Mouse (Mus musculus): ENCODE measurements around the gene Srxn1.

Srxn1 gene

GRCm38 (mm10) chr2:152089581-152089980 lies 15.7 kb upstream of the Srxn1 start:
- DNase-seq (ENCODE audit: low spot score in 2 of 2): no peak

- no peak for DNase-seq (ENCODE audit: low spot score in 2 of 2)
These were observed 14.8 kb upstream of the Srxn1 start for GRCm38 (mm10) chr2:152090486-152090885.

GRCm38 (mm10) chr2:152091342-152092056 lies 13.8 kb upstream of the Srxn1 start:
- DNase-seq (ENCODE audit: low spot score in 2 of 2): no peak

GRCm38 (mm10) chr2:152092927-152093326 lies 12.4 kb upstream of the Srxn1 start:
- DNase-seq (ENCODE audit: low spot score in 2 of 2): no peak

- no peak for DNase-seq (ENCODE audit: low spot score in 2 of 2)
These were observed 11.9 kb upstream of the Srxn1 start for GRCm38 (mm10) chr2:152093356-152093792.

GRCm38 (mm10) chr2:152094856-152095545 lies 10.3 kb upstream of the Srxn1 start:
- no peak for DNase-seq (ENCODE audit: low spot score in 2 of 2)

DNA sequence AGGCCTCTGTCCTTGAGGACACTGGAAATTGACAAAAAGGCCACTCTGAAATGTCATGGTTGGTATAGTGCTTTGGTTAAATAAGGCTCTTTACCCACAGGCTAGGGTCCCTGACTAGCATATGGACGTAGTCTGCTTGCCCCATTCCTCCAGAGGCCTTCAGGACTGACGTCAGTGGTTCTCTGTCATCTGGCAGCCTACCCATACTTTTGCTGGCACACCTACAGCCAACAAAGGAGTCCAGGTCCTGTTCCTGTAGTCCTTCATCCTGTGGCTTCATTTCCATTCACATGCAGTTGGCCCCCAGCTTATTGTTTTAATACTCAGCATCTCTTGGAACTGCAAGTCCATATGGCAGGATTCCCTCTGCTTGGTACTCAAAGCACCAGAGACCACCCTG lies 8.4 kb upstream of the Srxn1 start:
- DNase-seq (ENCODE audit: low spot score in 2 of 2): no peak

- DNase-seq (ENCODE audit: low spot score in 2 of 2): no peak
These were observed 7.4 kb upstream of the Srxn1 start for GRCm38 (mm10) chr2:152097916-152098315.

- DNase-seq (ENCODE audit: low spot score in 2 of 2): no peak
These were observed 5.8 kb upstream of the Srxn1 start for GRCm38 (mm10) chr2:152099538-152099937.

GRCm38 (mm10) chr2:152101761-152102160 lies 3.6 kb upstream of the Srxn1 start:
- peak; percentile 75 to 79 for DNase-seq (ENCODE audit: low spot score in 2 of 2)

DNA sequence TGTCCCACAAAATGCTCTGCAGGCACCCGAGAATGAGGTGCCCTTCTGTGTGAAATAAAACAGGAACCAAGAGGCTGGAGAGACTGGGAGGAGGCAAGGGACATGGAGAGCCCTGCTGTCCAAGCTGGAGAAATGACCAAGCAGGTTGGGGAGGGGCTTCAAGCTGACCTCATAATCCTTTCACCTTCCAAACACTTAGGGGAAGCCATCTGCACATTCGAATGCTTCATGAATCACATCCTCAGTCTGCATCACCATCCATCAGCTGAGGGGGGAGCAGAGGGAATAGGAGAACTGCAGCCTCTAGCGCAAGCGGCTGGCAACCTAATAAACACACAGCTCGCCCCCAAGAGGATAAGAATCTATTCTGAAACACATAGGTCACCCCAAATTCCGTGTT lies 2.9 kb upstream of the Srxn1 start:
- no peak for DNase-seq (ENCODE audit: low spot score in 2 of 2)

DNA sequence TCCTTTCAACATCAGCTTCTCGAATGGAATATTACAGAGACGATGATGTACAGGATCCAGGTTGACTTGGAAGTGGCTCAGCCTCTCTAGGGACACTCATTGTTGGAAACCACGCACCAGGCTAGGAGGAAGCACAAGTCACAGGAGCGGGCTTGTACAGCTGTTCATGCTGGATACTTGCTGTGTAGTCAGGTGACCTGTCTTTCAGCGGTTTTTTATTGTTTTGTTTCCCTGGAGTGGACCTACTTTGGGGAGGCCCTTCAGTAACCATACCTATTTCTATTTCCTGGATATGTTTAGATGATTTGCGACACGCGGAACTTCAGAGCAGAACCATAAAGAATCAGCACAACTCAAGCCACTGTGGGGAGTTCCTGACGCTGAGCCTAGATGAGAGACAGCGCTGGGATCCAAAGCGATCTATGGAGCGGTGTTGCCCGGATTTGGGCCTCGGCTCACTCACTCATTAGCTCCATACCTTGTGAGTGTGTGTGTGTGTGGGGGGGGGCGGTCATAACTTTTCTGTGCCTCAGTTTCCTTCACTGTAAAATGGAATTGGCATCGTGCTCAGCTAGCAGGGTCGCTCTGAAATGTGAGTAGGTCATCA lies 502 bp upstream of the Srxn1 start:
- DNase-seq (ENCODE audit: low spot score in 2 of 2): no peak

GRCm38 (mm10) chr2:152106225-152106595 lies 894 bp downstream of the Srxn1 start:
- DNase-seq (ENCODE audit: low spot score in 2 of 2): no peak

- no peak for DNase-seq (ENCODE audit: low spot score in 2 of 2)
These were observed 1.3 kb downstream of the Srxn1 start for GRCm38 (mm10) chr2:152106597-152106996.

DNA sequence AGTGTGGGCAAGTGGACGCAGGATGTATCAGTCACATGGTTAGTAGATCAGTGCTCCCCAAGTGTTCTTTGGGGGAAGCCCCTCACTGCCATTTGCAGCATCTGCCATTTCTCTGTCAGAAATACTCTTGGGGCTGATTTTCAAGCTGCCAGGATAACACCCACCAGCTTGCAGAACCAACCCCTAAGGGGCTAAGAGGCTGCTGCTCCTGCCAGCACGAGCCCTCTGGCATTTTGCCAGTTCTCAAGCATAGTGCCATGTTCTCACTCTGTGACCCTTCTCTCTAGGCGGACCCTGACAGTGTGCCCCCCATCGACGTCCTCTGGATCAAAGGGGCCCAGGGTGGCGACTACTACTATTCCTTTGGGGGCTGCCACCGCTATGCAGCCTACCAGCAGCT lies 3.4 kb downstream of the Srxn1 start:
- no peak for DNase-seq (ENCODE audit: low spot score in 2 of 2)

DNA sequence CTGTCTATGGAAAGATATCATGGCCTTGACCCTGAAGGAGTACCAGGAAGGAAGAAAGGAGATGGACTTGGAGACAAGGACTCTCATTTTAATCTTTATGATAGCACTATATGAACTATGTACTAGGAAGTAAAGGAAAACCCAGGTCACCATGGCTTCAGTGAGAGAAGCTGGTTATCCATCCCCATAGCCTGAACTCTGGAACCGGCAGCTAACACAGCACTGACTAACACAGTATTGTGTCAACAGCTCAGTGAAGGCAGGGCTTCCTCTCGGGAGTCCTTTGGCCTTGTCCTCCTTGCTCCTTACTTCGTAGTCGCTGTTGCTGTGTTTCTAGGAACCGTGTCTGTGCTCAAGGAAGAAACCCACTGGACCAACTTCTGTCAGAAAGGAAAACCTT lies 4.1 kb downstream of the Srxn1 start:
- DNase-seq (ENCODE audit: low spot score in 2 of 2): no peak

GRCm38 (mm10) chr2:152111311-152111710 lies 6.0 kb downstream of the Srxn1 start:
- no peak for DNase-seq (ENCODE audit: low spot score in 2 of 2)

DNA sequence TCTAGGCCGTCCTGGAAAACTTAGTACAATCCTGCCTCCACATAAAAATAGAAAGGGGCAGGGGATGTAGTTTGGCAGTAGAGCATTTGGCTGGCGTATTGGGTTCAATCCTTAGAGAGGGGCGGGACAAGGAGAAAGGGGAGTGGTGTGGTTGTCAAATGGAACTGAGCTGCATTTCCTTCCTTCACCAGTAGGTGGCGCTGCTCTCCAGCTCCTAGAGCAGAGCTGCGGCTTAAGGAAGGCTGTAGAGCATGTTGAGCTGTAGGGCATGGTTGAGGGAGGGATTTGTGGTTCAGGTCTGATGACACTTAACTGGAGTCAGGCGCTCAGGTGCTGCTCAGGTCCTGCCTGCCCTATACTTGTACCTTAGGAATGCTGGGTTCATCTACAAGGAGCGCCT lies 6.6 kb downstream of the Srxn1 start:
- DNase-seq (ENCODE audit: low spot score in 2 of 2): peak; percentile 76 to 95

DNA sequence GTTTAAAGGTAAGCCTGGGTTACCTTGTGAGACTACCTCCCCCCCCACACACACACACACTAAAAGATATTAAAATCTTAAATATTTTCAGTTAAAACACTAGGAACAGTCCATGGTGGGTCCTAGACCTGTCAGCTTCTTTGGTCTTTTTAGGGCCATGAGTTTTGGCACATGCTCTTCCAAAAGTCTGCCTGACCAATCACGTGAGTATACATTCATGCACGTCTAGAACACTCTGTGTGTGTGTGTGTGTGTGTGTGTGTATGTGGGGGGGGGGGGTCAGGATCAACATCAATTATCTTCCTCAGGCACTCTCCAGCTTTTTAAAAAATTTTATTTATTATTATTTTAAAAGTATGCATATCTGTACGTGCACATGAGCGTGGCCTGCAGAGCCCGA lies 7.2 kb downstream of the Srxn1 start:
- no peak for DNase-seq (ENCODE audit: low spot score in 2 of 2)

GRCm38 (mm10) chr2:152112970-152113369 lies 7.7 kb downstream of the Srxn1 start:
- DNase-seq (ENCODE audit: low spot score in 2 of 2): peak in 1 of 2 experiments; percentile 56

GRCm38 (mm10) chr2:152114057-152114975 lies 9.0 kb downstream of the Srxn1 start:
- DNase-seq (ENCODE audit: low spot score in 2 of 2): no peak

DNA sequence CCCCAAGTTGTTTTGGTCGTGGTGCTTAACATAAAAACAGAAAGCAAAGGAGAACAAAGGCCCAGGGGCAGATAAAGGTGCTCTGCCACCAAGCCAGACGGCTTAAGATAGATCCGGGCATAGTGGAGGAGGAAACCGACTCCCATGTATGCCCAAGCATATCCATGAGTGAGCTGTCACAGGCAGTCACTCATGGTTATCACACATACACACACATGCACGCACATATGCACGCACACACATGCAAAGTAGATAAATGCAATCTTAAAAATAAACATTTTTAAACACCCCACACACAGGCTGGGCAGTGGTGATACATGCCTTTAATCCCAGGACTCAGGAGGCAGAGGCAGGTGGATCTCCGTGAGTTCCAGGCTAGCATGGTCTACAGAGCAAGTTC lies 12.4 kb downstream of the Srxn1 start:
- DNase-seq (ENCODE audit: low spot score in 2 of 2): no peak
